Mouse (Mus musculus) left cerebral cortex, adult 6 months (tissue): ENCODE measurements around the gene Pcna. TPM values are rescaled to one million over a fixed set of nuclear protein-coding genes. Genes with fewer than 3 reads are reported as not detected.

ENCODE experiments used
- long read RNA-seq, 2 experiments: library from polyadenylated mRNA; unstranded; transcript quantifications; one replicate each; pipeline ENCODE4 v2.0.0; 2019 to 2020
- polyA plus RNA-seq: library from polyadenylated mRNA; unstranded; fragments of <200 nt; fragmentation: Nextera tagmentation; gene quantifications from 2 replicates; pipeline ENCODE4 v1.2.3, GENCODE M21; 2021

Gene Pcna
- polyA plus RNA-seq, result 65.4 and 73.1 TPM in 2 replicates
- long read RNA-seq, experiment 1, transcript Pcna-201 (6 exons, 1,518 nt), result major isoform, 192 of 196 reads
- long read RNA-seq, experiment 1, partial matches to known transcripts, result 0 of 196 reads
- long read RNA-seq, experiment 1, other reads (novel, unspliced or antisense), result 3 of 196 reads
- long read RNA-seq, experiment 2, transcript Pcna-201 (6 exons, 1,518 nt), result major isoform, 95 of 126 reads
- long read RNA-seq, experiment 2, partial matches to known transcripts, result 28 of 126 reads
- long read RNA-seq, experiment 2, other reads (novel, unspliced or antisense), result 1 of 126 reads

DNA sequence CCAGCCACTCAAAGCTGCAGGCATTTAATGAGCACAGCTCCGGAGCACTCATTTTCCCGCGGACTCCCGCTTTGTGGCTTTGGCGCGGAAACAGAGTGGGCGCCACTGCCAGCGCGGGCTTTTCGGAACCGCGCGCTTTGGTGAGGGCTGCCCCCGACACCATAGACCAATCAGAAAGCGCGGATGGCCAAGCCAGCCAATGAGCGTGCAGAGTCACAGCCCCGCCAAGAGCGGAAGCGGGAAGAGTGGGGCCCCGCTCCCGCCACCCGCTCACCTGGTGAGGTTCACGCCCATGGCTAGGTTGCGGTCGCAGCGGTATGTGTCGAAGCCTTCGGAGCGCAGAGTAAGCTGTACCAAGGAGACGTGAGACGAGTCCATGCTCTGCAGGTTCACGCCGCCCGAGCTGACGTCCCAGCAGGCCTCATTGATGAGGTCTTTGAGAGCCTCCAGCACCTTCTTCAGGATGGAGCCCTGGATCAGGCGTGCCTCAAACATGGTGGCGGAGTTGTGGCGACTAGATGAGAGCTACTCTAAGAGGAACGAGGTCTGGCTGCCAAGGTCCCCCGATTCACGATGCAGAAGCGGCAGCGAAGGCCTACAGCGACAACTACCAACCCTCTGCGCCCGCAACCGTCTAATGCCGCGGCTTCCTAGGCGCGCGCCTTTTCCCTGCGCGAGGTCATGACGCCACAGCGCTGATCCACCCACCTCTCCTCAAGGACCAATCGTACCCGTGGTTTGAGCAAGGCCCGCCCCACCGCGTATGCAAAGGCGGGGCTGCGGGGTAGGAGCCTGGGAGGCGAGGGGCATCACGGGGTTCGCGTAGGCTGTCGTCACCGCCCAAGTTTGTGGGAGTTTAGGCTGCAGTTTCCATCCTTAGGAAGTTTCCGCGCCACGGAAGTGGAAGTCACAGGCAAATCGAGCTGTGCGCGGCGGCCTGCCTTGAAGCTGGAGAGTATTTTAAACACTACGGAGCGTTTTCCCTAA is at the start of gene Pcna:
TSS of gene Pcna (minus strand) at position 773 of the 987 bp plus-strand sequence.

DNA sequence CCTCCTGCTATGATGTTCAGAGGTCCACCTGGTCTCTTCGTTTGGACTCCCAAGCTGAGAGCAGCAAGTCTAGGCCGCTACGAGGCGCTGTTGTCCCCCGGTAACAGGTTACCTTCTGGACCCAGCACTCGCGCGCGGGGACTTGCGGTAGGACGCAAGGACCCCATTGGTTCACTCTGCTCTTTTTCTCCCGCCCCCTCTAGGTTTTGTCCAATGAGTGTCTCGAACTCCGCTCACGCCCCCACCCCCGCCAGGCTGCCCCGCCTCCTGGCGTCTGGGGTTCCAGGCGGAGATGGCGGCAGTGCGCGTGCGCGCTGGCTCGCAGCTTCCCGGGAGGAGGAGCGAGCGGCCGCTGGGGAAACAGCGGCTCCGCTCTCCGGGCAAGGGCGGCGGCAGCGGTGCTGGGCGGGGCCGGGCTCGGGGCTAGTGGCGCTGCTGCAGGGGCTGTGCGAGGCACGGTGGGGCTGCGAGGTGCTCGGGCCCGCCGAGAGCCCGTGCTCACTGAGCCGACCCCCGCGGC is 9.8 kb upstream of the Pcna start, which contains the start of gene Cds2:
TSS of gene Cds2 (plus strand) at position 270 of the 520 bp plus-strand sequence.

DNA sequence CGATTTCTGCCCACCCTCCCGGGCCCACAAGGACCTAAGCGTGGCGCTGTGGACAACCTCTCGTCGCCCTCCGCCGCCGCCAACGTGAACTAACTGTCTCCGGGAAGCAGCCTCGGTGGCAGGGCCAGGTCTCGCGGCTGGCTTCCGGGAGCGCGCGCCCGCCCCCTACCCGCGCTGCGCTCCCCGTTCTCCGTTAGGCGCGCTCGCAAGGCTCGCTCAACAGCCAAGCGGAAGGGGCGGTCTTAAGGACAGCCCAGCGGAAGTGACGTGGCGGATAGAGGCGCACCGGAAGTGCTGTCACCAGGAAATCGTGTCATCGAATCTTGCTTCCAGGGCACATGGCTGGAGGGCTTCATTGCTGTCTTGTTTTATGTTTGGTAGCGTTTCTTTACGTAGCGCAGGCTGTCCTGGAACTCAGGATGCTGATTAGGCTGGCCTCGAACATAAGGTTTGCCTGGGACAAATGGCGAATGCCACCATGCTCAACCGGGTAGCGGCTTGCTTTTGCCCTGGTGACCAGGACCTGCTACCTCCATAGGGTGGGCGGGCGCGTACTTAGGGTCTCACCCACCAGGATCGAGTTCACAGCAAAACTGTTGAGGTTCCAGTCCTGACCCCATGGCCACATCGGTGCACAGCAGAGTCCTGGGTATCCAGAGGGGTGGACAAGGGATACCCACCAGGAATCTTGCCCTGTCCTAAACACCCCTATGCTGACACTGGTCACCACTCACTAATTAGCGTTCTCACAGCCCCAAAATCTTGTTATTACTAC is 5.4 kb downstream of the Pcna start, which contains the start of gene Tmem230:
TSS of gene Tmem230 (minus strand) at position 269 of the 775 bp plus-strand sequence.

Other genes starting within 250 kb of the Pcna start
- gene Rassf2, start 223.1 kb downstream of the Pcna start, polyA plus RNA-seq, result 8.8 and 11.6 TPM in 2 replicates
- 39.2 and 40.0 TPM in 2 replicates for gene Slc23a2, start 108.2 kb downstream of the Pcna start, polyA plus RNA-seq
- 55.3 and 65.5 TPM in 2 replicates for gene Tmem230, start 5.5 kb downstream of the Pcna start, polyA plus RNA-seq
- 41.0 and 150 TPM in 2 replicates for gene Cds2, start 9.8 kb upstream of the Pcna start, polyA plus RNA-seq
- gene Prokr2, start 132.1 kb upstream of the Pcna start, polyA plus RNA-seq, result 0.44 and 0.61 TPM in 2 replicates